Mouse (Mus musculus): ENCODE measurements at regions not wholly inside any gene's neighbourhood (a gene's known extent, or its start where the extent isn't known, plus 50 kb on each side); places are given as distances from the start of the nearest gene placed in this dataset.

DNA sequence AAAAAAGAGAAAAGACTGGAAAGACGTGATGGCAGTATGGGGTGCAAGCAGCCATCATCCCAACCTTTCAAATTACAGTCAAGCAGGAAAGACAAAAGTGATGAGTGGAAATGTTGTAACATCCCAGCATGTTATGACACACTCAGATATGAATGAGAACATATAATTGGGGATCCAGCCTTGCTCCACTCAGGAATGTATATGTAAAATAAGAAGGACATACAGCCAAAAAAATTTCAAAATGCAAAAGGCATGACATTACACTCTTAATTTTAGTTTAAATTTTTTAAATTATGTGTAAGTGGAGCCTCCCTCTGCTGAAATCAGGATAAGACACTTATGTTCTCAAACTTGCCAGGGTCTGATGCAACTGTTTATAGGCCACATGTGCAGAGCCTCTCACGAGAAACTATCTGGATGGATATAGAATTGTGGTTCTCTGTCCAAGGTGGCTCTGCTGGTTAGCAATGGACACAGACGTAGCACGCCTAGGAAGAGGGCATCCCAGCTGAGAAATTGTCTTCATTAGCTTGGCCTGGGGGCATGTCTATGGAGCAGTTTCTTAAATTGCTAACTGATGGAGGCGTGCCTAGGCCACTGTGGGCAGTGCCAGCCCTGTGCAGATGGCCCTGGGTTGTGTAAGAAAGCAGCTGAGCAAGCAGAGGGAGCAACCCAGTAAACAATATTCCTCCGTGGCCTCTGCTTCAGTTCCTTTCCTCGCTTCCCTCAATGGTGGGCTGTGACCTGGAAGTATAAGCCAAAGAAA is 171.5 kb upstream of the Usp24 start:
- Histone ChIP-seq H3K9ac (no peak overlapping the region), H3K4me1 (no peaks in the 10 kb centered on the region), H3K27ac (no peak overlapping the region), H3K36me3 (no peaks in the 10 kb centered on the region), H3K4me2 (no peak overlapping the region), H3K4me3 (no peak overlapping the region), H3K9me3 (replicated peaks) (no peaks in the 10 kb centered on the region), H3K27me3 (replicated peaks) (no peaks in the 10 kb centered on the region)
- 55% methylated on average over 7 of the region's 7 CpGs for WGBS (ENCODE audit: insufficient replicate concordance)
- ATAC-seq: no peak

DNA sequence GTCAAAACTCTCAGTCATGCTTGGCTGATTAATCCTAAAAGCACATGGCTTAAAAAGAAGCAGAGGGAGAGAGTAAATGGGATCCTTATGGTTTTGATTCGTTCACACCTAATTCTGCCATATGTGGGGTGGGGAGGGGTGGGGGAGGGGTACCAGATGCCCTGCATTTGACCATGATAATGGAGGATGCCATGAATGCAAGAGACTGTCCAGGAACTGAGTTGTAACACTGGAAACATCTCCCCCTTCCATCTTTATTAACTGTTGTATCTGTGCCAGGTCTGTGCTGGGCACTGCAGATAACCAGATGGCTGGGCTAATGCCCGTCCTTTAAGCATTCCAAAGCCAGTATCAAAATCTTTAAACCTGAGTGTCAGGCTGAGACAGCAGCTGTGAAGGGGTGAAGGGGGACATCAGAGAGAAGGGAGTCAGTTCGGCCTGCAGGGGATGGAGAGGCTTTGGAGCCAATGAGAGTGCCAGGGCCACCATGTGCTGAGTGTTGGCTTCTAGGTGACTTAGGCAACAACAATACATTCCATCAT is 169.0 kb upstream of the Usp24 start:
- Histone ChIP-seq H3K27me3 (replicated peaks) (no peaks in the 10 kb centered on the region), H3K4me3 (no peak overlapping the region), H3K9ac (no peak overlapping the region), H3K4me1 (no peaks in the 10 kb centered on the region), H3K27ac (no peak overlapping the region), H3K4me2 (no peak overlapping the region), H3K9me3 (replicated peaks) (no peaks in the 10 kb centered on the region), H3K36me3 (no peaks in the 10 kb centered on the region)
- ATAC-seq: no peak
- 50% methylated on average over 3 of the region's 3 CpGs for WGBS (ENCODE audit: insufficient replicate concordance)

DNA sequence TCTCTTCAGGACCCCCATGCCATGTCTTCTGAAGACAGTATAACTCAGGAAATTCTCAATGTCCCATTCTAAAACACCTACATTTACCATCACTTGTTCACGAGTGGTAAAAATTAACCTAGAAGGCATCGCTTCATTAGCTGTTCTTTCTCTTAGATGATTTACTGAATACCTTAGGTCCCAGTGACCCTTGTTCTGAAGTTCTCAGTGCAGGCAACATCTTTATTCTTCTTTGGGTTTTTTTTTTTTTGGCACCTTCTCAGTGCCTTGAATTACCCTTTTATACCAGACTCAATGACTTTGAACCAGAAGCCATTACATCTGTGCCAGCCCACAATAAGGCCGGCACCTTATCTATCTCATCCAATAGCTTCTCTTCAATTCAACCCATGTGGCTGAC is 167.1 kb upstream of the Usp24 start:
- Histone ChIP-seq H3K27ac (no peak overlapping the region), H3K9ac (no peak overlapping the region), H3K4me3 (no peak overlapping the region), H3K27me3 (replicated peaks) (no peaks in the 10 kb centered on the region), H3K4me1 (no peaks in the 10 kb centered on the region), H3K4me2 (no peak overlapping the region), H3K36me3 (no peaks in the 10 kb centered on the region), H3K9me3 (replicated peaks) (no peaks in the 10 kb centered on the region)
- ATAC-seq: no peak
- 75% methylated on average over 3 of the region's 3 CpGs for WGBS (ENCODE audit: insufficient replicate concordance)

DNA sequence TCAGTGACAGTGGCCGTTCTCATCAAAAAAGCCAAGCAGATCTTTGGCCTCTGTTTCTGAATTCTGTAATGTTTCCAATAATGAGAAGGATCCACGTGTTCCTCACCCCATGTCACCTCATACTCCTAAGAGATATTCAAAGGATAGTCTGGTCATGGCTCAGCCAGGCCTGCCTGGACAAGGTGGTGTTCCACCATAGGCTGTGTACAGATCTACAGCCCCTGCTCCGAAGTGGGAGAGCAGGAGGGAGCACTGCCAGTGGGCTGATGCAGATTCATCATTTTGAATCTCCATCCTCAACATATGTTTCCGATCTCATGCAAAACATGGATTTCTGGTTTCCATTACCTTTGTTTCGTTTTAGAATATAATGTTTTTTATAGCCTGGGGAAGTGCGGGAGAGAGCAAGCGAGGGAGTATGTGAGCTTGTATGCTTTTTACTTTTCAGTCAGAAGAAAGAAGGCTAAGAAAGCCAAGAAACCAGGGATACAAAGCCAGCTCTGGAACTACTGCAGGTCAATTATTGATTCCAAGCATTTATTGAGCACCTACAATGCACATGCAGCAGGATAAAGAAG is 166.5 kb upstream of the Usp24 start:
- no peak for ATAC-seq
- H3K9me3 ChIP-seq (replicated peaks): no peaks in the 10 kb centered on the region
- H3K4me1 ChIP-seq: no peaks in the 10 kb centered on the region
- no peaks in the 10 kb centered on the region for H3K27me3 ChIP-seq (replicated peaks)
- 66% methylated on average over 7 of the region's 7 CpGs for WGBS (ENCODE audit: insufficient replicate concordance)
- no peak overlapping the region for H3K4me3 ChIP-seq
- no peak overlapping the region for H3K9ac ChIP-seq
- H3K27ac ChIP-seq: no peak overlapping the region
- no peaks in the 10 kb centered on the region for H3K36me3 ChIP-seq
- no peak overlapping the region for H3K4me2 ChIP-seq

DNA sequence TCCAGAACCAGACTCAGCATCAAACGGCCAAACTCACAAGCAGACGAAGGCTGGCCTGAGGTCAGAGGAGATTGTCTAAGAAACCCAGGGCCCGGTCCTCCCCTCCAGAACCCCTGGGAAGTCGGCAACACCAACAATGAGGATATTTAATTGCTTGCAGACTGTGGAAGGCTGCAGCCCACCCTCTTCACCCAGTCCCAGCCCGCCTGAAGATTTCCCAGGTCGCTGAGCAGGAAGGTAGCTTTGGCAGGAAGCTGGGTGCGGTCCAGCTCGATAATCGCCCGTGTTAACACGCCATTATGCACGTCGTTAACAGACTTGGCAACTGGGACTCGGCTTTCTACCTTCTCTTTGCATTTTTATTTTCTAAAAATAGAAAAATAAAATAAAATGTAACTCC is 165.2 kb upstream of the Usp24 start:
- no peak overlapping the region for H3K9ac ChIP-seq
- no peaks in the 10 kb centered on the region for H3K36me3 ChIP-seq
- no peaks in the 10 kb centered on the region for H3K27me3 ChIP-seq (replicated peaks)
- H3K4me1 ChIP-seq: no peaks in the 10 kb centered on the region
- 65% methylated on average over 14 of the region's 14 CpGs for WGBS (ENCODE audit: insufficient replicate concordance)
- H3K4me2 ChIP-seq: no peak overlapping the region
- H3K9me3 ChIP-seq (replicated peaks): no peaks in the 10 kb centered on the region
- H3K27ac ChIP-seq: no peak overlapping the region
- ATAC-seq: no peak
- no peak overlapping the region for H3K4me3 ChIP-seq

DNA sequence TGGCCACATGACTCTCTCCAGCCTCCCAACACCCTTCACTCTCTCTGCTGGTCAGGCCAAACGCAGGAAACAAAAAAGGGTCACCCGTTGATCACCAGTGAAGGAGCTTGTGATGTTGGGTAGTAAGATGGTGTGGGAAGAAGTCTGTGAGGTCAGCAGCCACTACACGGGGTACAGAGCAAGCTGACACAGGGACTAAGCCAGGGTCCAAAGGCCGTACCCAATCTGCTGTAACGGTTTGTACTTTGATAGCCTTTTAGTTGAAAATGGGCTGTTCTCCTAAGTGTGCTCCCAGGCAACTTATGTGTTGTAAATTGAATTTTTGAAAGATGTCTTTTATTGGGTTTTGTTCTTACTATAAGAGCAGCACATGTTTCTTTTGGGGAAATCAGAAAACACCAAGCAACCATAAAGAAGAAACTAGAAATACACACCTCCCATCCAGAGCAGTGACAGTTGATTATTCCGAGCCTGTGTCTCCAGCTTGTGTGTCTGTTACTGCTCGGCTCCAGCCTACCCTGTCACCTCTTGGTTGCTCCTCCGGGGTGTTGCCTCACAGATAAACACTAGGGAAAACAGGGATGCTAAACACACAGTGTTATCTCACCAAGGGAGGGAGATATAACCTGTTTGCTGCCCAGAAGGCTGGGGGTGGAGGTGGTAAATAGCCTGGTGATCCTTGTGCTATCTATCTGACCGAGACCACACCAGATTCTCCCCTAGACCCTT is 158.4 kb upstream of the Usp24 start:
- H3K9me3 ChIP-seq (replicated peaks): no peaks in the 10 kb centered on the region
- H3K27ac ChIP-seq: no peak overlapping the region
- H3K4me1 ChIP-seq: no peaks in the 10 kb centered on the region
- H3K4me2 ChIP-seq: no peak overlapping the region
- H3K4me3 ChIP-seq: no peak overlapping the region
- H3K9ac ChIP-seq: no peak overlapping the region
- no peaks in the 10 kb centered on the region for H3K27me3 ChIP-seq (replicated peaks)
- H3K36me3 ChIP-seq: no peaks in the 10 kb centered on the region
- WGBS (ENCODE audit: insufficient replicate concordance): 45% methylated on average over 9 of the region's 9 CpGs
- ATAC-seq: no peak

DNA sequence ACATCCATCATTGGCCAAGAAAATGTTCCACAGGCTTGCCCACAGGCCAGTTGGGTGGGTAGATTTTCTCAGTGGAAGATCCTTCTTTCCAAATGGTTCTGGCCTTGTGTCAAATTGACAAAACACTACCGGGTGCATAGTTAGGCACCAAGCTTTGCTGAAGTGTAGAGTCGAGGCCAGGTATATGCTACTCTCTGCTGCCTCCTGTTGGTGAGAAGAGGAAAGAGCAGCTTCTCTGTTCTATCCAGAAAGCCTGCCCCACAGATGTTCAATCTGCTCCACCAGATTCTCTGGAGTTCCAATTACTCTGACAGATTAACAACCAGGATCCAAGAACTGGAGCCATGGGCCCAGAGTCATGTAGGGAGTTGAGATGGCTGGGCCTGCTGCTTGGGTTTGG is 154.4 kb upstream of the Usp24 start:
- H3K9ac ChIP-seq: no peak overlapping the region
- no peak overlapping the region for H3K27ac ChIP-seq
- WGBS (ENCODE audit: insufficient replicate concordance): 46% methylated on average over 2 of the region's 2 CpGs
- H3K4me3 ChIP-seq: no peak overlapping the region
- no peak for ATAC-seq
- H3K4me2 ChIP-seq: no peak overlapping the region
- H3K27me3 ChIP-seq (replicated peaks): no peaks in the 10 kb centered on the region
- H3K4me1 ChIP-seq: no peaks in the 10 kb centered on the region
- no peaks in the 10 kb centered on the region for H3K36me3 ChIP-seq
- no peaks in the 10 kb centered on the region for H3K9me3 ChIP-seq (replicated peaks)

DNA sequence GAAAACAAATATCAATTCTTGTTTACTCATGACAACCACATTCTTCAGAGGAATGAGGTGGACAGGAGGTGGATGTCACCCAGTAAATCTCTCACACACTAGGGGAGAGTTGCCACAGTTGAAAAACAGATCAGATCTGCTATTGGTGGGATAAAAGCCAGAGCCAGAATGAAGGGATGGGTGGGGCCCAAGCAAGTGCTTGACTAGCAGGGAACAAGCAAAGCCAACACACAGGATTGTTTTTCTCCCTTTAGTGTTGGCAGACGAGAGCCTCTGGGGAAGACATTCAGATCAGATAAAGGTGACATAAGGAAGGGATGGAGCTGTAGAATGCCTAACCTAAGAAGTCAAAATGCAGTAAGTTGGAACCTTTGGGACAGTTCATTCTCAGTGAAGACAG is 153.5 kb upstream of the Usp24 start:
- Histone ChIP-seq H3K9me3 (replicated peaks) (no peaks in the 10 kb centered on the region), H3K4me2 (no peak overlapping the region)

DNA sequence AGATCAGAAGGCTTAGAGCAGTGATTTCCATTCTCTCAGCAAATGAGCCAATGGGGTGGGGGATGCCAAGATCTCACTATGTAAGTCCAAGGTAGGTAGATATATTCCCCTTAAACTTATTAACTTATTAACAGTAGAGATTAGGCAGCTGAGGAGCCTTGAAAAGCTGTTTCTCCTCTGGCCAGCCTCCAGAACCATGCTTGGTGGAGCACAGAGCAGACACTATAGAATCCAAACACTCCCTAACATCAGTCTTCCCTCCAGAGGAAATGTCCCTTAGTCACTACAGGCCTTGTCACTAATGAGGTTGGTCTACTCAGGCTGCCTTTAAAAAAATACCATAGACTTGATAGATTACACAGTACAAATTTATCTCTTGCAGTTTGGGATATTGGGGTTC is 152.8 kb upstream of the Usp24 start:
- no peak overlapping the region for H3K9ac ChIP-seq
- H3K9me3 ChIP-seq (replicated peaks): no peaks in the 10 kb centered on the region
- H3K4me1 ChIP-seq: no peaks in the 10 kb centered on the region
- H3K4me3 ChIP-seq: no peak overlapping the region
- no peak overlapping the region for H3K4me2 ChIP-seq
- H3K27me3 ChIP-seq (replicated peaks): no peaks in the 10 kb centered on the region
- ATAC-seq: no peak
- H3K27ac ChIP-seq: no peak overlapping the region
- no peaks in the 10 kb centered on the region for H3K36me3 ChIP-seq

More for the DNA sequence above, 153.5 kb upstream of the Usp24 start:
- Histone ChIP-seq H3K9ac (no peak overlapping the region), H3K4me1 (no peaks in the 10 kb centered on the region), H3K27me3 (replicated peaks) (no peaks in the 10 kb centered on the region), H3K27ac (no peak overlapping the region), H3K4me3 (no peak overlapping the region), H3K36me3 (no peaks in the 10 kb centered on the region)
- WGBS (ENCODE audit: insufficient replicate concordance): 42% methylated on average over 1 of the region's 1 CpGs
- no peak for ATAC-seq

DNA sequence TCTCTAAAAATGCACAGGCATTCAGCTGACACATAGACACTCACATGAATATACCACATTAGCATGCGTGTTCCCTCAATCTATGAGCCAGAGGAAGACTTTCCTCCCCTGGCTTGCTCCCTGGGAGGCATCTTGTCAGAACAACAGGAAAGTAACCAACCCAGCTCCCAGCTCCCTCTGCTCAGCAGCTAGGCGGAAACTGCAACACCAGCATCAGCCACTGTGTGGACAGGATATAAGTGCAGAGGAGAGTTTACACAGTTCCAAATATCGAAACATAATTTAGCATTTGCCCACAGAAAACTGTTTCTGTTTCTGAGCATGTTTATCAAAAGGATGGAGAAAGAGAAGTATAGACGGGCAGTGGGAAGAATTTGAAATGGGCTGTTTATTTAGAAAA is 148.3 kb upstream of the Usp24 start:
- H3K36me3 ChIP-seq: no peaks in the 10 kb centered on the region
- H3K4me3 ChIP-seq: no peak overlapping the region
- ATAC-seq: no peak
- no peaks in the 10 kb centered on the region for H3K4me1 ChIP-seq
- H3K9ac ChIP-seq: no peak overlapping the region
- no peak overlapping the region for H3K4me2 ChIP-seq
- 61% methylated on average over 4 of the region's 4 CpGs for WGBS (ENCODE audit: insufficient replicate concordance)
- H3K27ac ChIP-seq: no peak overlapping the region
- H3K9me3 ChIP-seq (replicated peaks): no peaks in the 10 kb centered on the region
- no peaks in the 10 kb centered on the region for H3K27me3 ChIP-seq (replicated peaks)

DNA sequence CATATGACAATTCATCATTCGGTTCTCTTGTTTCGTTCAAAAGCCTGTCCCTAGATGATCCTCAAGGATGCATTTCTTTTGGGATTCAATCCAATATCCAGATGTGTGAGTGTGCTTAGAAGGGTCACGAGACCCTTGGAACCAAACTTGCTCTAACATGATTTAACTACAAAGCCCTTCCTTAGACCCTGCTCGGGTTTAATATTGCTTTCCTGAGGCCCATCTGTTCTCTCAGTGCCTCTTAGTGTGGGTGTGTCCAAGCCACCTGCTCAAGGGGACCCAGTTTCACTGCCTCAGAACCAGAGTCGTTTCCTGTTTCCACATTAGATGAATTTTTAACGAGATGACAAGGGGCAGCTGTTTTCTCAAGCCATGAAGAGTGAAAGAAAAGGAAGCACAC is 147.3 kb upstream of the Usp24 start:
- H3K9me3 ChIP-seq (replicated peaks): no peaks in the 10 kb centered on the region
- H3K4me2 ChIP-seq: no peak overlapping the region
- no peak overlapping the region for H3K9ac ChIP-seq
- H3K27me3 ChIP-seq (replicated peaks): no peaks in the 10 kb centered on the region
- no peaks in the 10 kb centered on the region for H3K4me1 ChIP-seq
- H3K4me3 ChIP-seq: no peak overlapping the region
- WGBS (ENCODE audit: insufficient replicate concordance): 52% methylated on average over 6 of the region's 6 CpGs
- no peak for ATAC-seq
- no peak overlapping the region for H3K27ac ChIP-seq
- H3K36me3 ChIP-seq: no peaks in the 10 kb centered on the region

DNA sequence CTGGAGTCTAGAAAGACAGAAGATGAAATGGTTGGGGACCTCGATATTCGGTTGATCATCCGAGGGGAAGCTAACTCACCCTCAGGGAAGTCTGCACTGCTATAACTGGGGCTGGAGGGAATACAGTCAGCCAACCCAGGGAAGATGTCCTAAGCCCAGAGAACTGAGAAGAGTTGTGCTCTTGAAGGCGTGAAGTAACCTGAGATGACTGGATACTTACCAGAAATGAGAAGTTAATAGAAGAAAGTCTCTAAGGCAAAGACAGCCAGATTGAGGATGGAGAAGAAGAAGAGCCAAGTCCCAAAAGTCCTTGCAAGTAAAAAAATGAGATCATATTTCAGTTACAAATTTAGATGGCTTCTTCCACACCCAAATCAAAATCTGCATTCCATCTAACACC is 146.5 kb upstream of the Usp24 start:
- no peaks in the 10 kb centered on the region for H3K4me1 ChIP-seq
- no peak for ATAC-seq
- 71% methylated on average over 4 of the region's 4 CpGs for WGBS (ENCODE audit: insufficient replicate concordance)

More for the DNA sequence above, 146.5 kb upstream of the Usp24 start:
- Histone ChIP-seq H3K36me3 (no peaks in the 10 kb centered on the region), H3K9me3 (replicated peaks) (no peaks in the 10 kb centered on the region), H3K4me3 (no peak overlapping the region), H3K27me3 (replicated peaks) (no peaks in the 10 kb centered on the region), H3K9ac (no peak overlapping the region), H3K27ac (no peak overlapping the region), H3K4me2 (no peak overlapping the region)
